ENCODE assay signal across 11 mouse cellular contexts in the genomic region with DNA sequence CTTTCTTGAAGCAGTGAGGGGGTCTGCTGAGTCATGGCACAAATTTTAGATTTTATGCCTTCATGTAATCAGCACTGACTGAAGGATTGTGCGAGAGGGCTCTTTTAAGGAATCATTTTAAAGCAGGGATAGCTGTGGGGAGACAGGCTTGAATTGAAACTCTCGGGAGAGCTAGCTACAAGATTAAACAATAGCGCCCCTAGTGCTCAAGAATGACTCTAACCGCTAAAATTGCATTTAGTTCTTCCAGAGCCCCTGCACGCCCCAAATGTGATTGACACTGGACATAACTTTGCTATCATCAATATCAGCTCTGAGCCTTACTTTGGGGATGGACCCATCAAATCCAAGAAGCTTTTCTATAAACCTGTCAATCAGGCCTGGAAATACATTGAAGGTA.
DNase-seq lines count a peak whose midpoint lies in the region; ATAC-seq and TF ChIP-seq lines count a peak whose summit lies in the region.
"Had no signal": no experiment of that assay in that cellular context is flagged by ENCODE, and none has a peak within 500 bp of the region (broad histone marks: within the 10 kb centered on the region; RNA-seq: fewer than 3 reads in every experiment).

No protein-coding gene starts in this region.

- H3K27me3 ChIP-seq in liver, postnatal 0 days (ENCODE audit: insufficient read depth, low read length): no peaks in the 10 kb centered on the region
- H3K27me3 ChIP-seq in cerebellum, adult 2 months (ENCODE audit: control insufficient read depth, insufficient read depth, low read length): no peaks in the 10 kb centered on the region

- peaks cover 3% of the 10 kb centered on the region; the same call in 1 of the 2 replicates for H3K9me3 ChIP-seq in liver, postnatal 0 days (ENCODE audit: low read length)

- no peak for TF ChIP-seq EP300 in liver, postnatal 0 days (IDR thresholded peaks at IDR 0.05; ENCODE audit: low read depth)

- H3K9ac ChIP-seq in liver, postnatal 0 days (replicated peaks): no peak overlapping the region

- WGBS in liver, postnatal 0 days (ENCODE audit: insufficient replicate concordance): 49% methylated on average over 5 of the region's 5 CpGs
- WGBS in cerebellum, adult 2 months: 17% methylated on average over 5 of the region's 5 CpGs

- H3K4me3 ChIP-seq in gastrocnemius, adult 2 months: no peak overlapping the region
- no peak overlapping the region for H3K4me3 ChIP-seq in liver, postnatal 0 days (ENCODE audit: low read depth, low read length)
- H3K4me3 ChIP-seq in cerebellum, adult 2 months (replicated peaks; ENCODE audit: insufficient read depth, low read depth, low read length): no peak overlapping the region
- H3K4me3 ChIP-seq: myocyte had no signal

- intact Hi-C loops in gastrocnemius, adult 2 months (cut with DNase I): loop anchor here (5.0 to 10.0 kb wide), 2 partner anchors 80 to 143 kb away; no protein-coding TSS in a partner anchor

- H3K36me3 ChIP-seq in liver, postnatal 0 days (replicated peaks; ENCODE audit: insufficient read depth, low read length): no peaks in the 10 kb centered on the region

- no peaks in the 10 kb centered on the region for H3K4me1 ChIP-seq in liver, postnatal 0 days (ENCODE audit: insufficient read depth)
- H3K4me1 ChIP-seq in cerebellum, adult 2 months (ENCODE audit: control insufficient read depth, insufficient read depth, low read length): no peaks in the 10 kb centered on the region

- no peak for TF ChIP-seq POLR2A in cerebellum, adult 2 months (IDR thresholded peaks at IDR 0.05; ENCODE audit: borderline replicate concordance, insufficient read depth, low read length)

- TF ChIP-seq CTCF in gastrocnemius, adult 2 months (IDR thresholded peaks at IDR 0.05): peak; percentile 45
- TF ChIP-seq CTCF in liver, postnatal 0 days (IDR thresholded peaks at IDR 0.05; ENCODE audit: low read depth): peak; percentile 38
- TF ChIP-seq CTCF in cerebellum, adult 2 months (IDR thresholded peaks at IDR 0.05; ENCODE audit: borderline replicate concordance, insufficient read depth, low read depth, low read length): no peak; the same call in 1 of the 2 replicates

- no peak for DNase-seq in gastrocnemius, adult 2 months
- no peak for DNase-seq in gastrocnemius, adult 18-20 months (ENCODE audit: low spot score)
- no peak for DNase-seq in liver, postnatal 0 days
- DNase-seq in liver: no peak
- peak; percentile 67 for DNase-seq in embryo, embryonic 11 days
- peak; percentile 46 for DNase-seq in retina, postnatal 1 day
- DNase-seq in adrenal gland, postnatal 10 days: no peak
- DNase-seq in cerebellum, adult 2 months: no peak
- DNase-seq: cerebellum, adult 11-12 months had no signal

- H3K4me2 ChIP-seq in liver, postnatal 0 days (ENCODE audit: low read depth, low read length): no peak overlapping the region

- peak overlapping the region; percentile 60 for H3K27ac ChIP-seq in gastrocnemius, adult 2 months
- H3K27ac ChIP-seq in liver, postnatal 0 days (ENCODE audit: low read depth): no peak overlapping the region
- H3K27ac ChIP-seq in cerebellum, adult 2 months (ENCODE audit: insufficient read depth, low read length): no peak overlapping the region

- no peak for ATAC-seq in liver, postnatal 0 days
- ATAC-seq: CD4-positive, CD25-positive, alpha-beta regulatory T cell, adult 4 months had no signal

Comparison
In these comparisons a context has a peak if more than half of its experiments do, and no peak if none do; other contexts are left out.
1. DNase-seq: peak in embryo, embryonic 11 days (single experiment) and retina, postnatal 1 day (single experiment); none in gastrocnemius, adult 2 months (single experiment), gastrocnemius, adult 18-20 months (single experiment), liver, postnatal 0 days (single experiment), liver (single experiment), adrenal gland, postnatal 10 days (single experiment) and cerebellum, adult 2 months (0 of 2).